Mouse (Mus musculus): ENCODE data around the gene Tmem44. TPM values are rescaled to one million over a fixed set of nuclear protein-coding genes. Genes with fewer than 3 reads are reported as not detected.
A peak's percentile ranks its signal among the peaks of the same experiment; 100 is the strongest.

The Tmem44 gene
- polyA plus RNA-seq, 1 experiment: 1.1 TPM

DNA sequence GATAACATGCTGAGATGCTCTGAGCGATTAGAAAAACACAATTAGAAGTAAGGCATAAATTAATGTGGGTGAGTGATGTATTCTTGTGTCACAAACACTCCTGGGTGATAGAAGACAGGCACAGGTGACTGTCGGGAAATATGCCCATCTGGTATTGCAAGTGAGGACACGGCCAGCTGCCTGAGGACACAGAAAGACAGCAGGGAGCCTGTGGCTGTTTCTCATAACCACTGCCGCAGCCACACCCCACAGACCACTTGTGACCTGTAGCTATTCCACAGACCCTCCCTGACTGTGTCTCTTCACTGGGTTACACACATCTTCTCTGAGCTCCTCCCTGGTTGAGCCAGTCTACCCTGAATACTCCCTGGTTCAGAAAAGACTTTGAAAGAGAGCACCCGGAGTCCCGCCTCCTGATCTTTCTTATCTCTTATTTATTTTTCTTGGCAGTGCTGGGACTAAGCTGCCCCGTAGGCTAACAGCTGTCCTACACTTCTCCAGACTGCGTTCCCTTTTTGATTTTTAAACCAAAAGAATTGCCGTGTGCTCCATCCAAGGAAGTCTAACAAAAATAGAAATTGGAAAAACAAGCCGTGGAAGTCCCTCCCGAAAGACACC, 32.9 kb downstream of the Tmem44 start:
- H3K4me2 ChIP-seq (ENCODE audit: low read depth): peak overlapping the region; percentile 90

DNA sequence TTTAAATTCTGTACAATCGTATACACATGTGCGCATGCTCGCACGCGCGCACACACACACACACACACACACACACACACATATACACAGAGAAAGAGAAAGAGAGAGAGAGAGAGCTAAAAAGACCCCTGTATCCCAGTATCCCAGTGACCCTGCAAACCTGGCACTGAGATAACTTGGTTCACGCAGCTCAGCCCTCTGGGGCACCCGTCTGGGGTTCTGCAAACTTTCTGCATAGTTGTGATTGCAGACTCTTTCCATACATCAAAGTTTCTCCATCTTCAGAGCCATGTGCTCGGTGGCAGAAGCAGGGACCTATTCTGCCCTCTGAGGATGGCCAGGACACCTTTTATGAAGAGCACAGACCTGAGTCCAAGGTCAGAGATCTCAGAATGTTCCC, 33.6 kb downstream of the Tmem44 start:
- H3ac ChIP-seq (ENCODE audit: control insufficient read depth, insufficient read length): no peak overlapping the region
- H3K36me3 ChIP-seq (ENCODE audit: control insufficient read depth, insufficient read depth): no peaks in the 10 kb centered on the region
- no peaks in the 10 kb centered on the region for H3K79me2 ChIP-seq (ENCODE audit: control insufficient read depth, insufficient read depth)
- H3K4me3 ChIP-seq: no peak overlapping the region
- peak overlapping the region; percentile 90 for H3K4me2 ChIP-seq (ENCODE audit: low read depth)
- TF ChIP-seq TCF3 (IDR thresholded peaks at IDR 0.05; ENCODE audit: insufficient read length, low read depth) (no peak), USF1 (IDR thresholded peaks at IDR 0.05; ENCODE audit: low read depth) (no peak), POLR2AphosphoS2 (IDR thresholded peaks at IDR 0.05; ENCODE audit: insufficient read length, low read depth) (no peak), CEBPB (IDR thresholded peaks at IDR 0.05; ENCODE audit: insufficient read depth, poor library complexity, severe bottlenecking) (no peak), MYOD1 (IDR thresholded peaks at IDR 0.05; ENCODE audit: control insufficient read depth in 1 of 3, insufficient read length in 2 of 3, low read depth in 2 of 3) (no peak), REST (IDR thresholded peaks at IDR 0.05; ENCODE audit: insufficient read depth, insufficient read length) (no peak)
- H3K27me3 ChIP-seq (ENCODE audit: control insufficient read depth, insufficient read depth, insufficient read length): no peaks in the 10 kb centered on the region

More for the DNA sequence above, 32.9 kb downstream of the Tmem44 start:
- 0 out of 2 replicates have a peak, but pooled peaks have one; percentile 57 for TF ChIP-seq CEBPB (IDR thresholded peaks at IDR 0.05; ENCODE audit: insufficient read depth, poor library complexity, severe bottlenecking)
- no peak for TF ChIP-seq E2F4 (IDR thresholded peaks at IDR 0.05; ENCODE audit: insufficient read depth)
- peak; percentile 87 for TF ChIP-seq TCF12 (IDR thresholded peaks at IDR 0.05; ENCODE audit: insufficient read depth, poor library complexity, severe bottlenecking)
- peak; percentile 93 for TF ChIP-seq TCF3 (IDR thresholded peaks at IDR 0.05; ENCODE audit: insufficient read length, low read depth)
- TF ChIP-seq MYOG (IDR thresholded peaks at IDR 0.05; ENCODE audit: control insufficient read depth in 1 of 3, insufficient read depth in 1 of 3, insufficient read length in 2 of 3, low read depth in 2 of 3): peak; percentile 88 to 98 (median 89)
- TF ChIP-seq SRF (IDR thresholded peaks at IDR 0.05; ENCODE audit: control insufficient read depth, insufficient read length, low read depth): no peak
- peak; percentile 95 to 99 (median 97) for TF ChIP-seq MYOD1 (IDR thresholded peaks at IDR 0.05; ENCODE audit: control insufficient read depth in 1 of 3, insufficient read length in 2 of 3, low read depth in 2 of 3)
- TF ChIP-seq POLR2AphosphoS2 (IDR thresholded peaks at IDR 0.05; ENCODE audit: insufficient read length, low read depth): no peak
- TF ChIP-seq POLR2A (IDR thresholded peaks at IDR 0.05; ENCODE audit: insufficient read length, low read depth): no peak
- TF ChIP-seq MAX (IDR thresholded peaks at IDR 0.05; ENCODE audit: low read depth): no peak
- no peak for TF ChIP-seq REST (IDR thresholded peaks at IDR 0.05; ENCODE audit: insufficient read depth, insufficient read length)
- TF ChIP-seq USF1 (IDR thresholded peaks at IDR 0.05; ENCODE audit: low read depth): peak; percentile 29
- Histone ChIP-seq H3K4me3 (no peak overlapping the region), H3K27me3 (ENCODE audit: control insufficient read depth, insufficient read depth, insufficient read length) (no peaks in the 10 kb centered on the region), H3K36me3 (ENCODE audit: control insufficient read depth, insufficient read depth) (no peaks in the 10 kb centered on the region), H3K79me2 (ENCODE audit: control insufficient read depth, insufficient read depth) (no peaks in the 10 kb centered on the region), H3ac (ENCODE audit: control insufficient read depth, insufficient read length) (no peak overlapping the region)

DNA sequence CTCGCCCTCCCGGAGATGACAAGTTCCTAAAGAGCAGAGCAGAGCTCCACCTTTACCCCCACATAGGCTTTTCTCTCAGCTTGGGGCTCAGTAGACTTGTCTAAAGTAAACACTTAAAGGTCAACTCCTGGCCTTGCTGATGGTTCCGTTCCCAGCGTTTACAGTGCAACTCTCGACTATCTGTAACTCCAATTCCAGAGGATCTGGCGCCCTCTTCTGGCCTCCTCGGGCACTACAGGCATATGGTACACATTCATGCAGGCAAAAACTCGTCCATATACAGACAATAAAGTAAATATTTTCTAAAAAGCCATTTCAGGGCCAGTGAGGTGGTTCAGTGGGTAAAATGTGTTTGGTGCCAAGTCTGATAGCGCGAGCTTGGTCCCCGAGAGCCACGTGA, 35.2 kb downstream of the Tmem44 start:
- Histone ChIP-seq H3K4me2 (ENCODE audit: low read depth) (no peak overlapping the region), H3ac (ENCODE audit: control insufficient read depth, insufficient read length) (no peak overlapping the region), H3K27me3 (ENCODE audit: control insufficient read depth, insufficient read depth, insufficient read length) (no peaks in the 10 kb centered on the region), H3K79me2 (ENCODE audit: control insufficient read depth, insufficient read depth) (peaks cover 3% of the 10 kb centered on the region), H3K4me3 (no peak overlapping the region), H3K36me3 (ENCODE audit: control insufficient read depth, insufficient read depth) (no peaks in the 10 kb centered on the region)
- no peak for TF ChIP-seq MYOG (IDR thresholded peaks at IDR 0.05; ENCODE audit: control insufficient read depth in 1 of 3, insufficient read depth in 1 of 3, insufficient read length in 2 of 3, low read depth in 2 of 3)
- no peak for TF ChIP-seq E2F4 (IDR thresholded peaks at IDR 0.05; ENCODE audit: insufficient read depth)
- no peak for TF ChIP-seq MYOD1 (IDR thresholded peaks at IDR 0.05; ENCODE audit: control insufficient read depth in 1 of 3, insufficient read length in 2 of 3, low read depth in 2 of 3)
- TF ChIP-seq TCF12 (IDR thresholded peaks at IDR 0.05; ENCODE audit: insufficient read depth, poor library complexity, severe bottlenecking): no peak
- TF ChIP-seq TCF3 (IDR thresholded peaks at IDR 0.05; ENCODE audit: insufficient read length, low read depth): no peak
- TF ChIP-seq CEBPB (IDR thresholded peaks at IDR 0.05; ENCODE audit: insufficient read depth, poor library complexity, severe bottlenecking): no peak
- no peak for TF ChIP-seq SRF (IDR thresholded peaks at IDR 0.05; ENCODE audit: control insufficient read depth, insufficient read length, low read depth)
- no peak for TF ChIP-seq POLR2A (IDR thresholded peaks at IDR 0.05; ENCODE audit: insufficient read length, low read depth)
- no peak for TF ChIP-seq USF1 (IDR thresholded peaks at IDR 0.05; ENCODE audit: low read depth)
- TF ChIP-seq POLR2AphosphoS2 (IDR thresholded peaks at IDR 0.05; ENCODE audit: insufficient read length, low read depth): no peak

- Histone ChIP-seq H3K36me3 (ENCODE audit: control insufficient read depth, insufficient read depth) (no peaks in the 10 kb centered on the region), H3ac (ENCODE audit: control insufficient read depth, insufficient read length) (no peak overlapping the region), H3K79me2 (ENCODE audit: control insufficient read depth, insufficient read depth) (peaks cover 3% of the 10 kb centered on the region), H3K4me3 (no peak overlapping the region), H3K27me3 (ENCODE audit: control insufficient read depth, insufficient read depth, insufficient read length) (no peaks in the 10 kb centered on the region), H3K4me2 (ENCODE audit: low read depth) (peak overlapping the region; percentile 88)
- TF ChIP-seq TCF12 (IDR thresholded peaks at IDR 0.05; ENCODE audit: insufficient read depth, poor library complexity, severe bottlenecking) (peak; percentile 89), USF1 (IDR thresholded peaks at IDR 0.05; ENCODE audit: low read depth) (peak; percentile 1), POLR2AphosphoS2 (IDR thresholded peaks at IDR 0.05; ENCODE audit: insufficient read length, low read depth) (no peak), MYOD1 (IDR thresholded peaks at IDR 0.05; ENCODE audit: control insufficient read depth in 1 of 3, insufficient read length in 2 of 3, low read depth in 2 of 3) (peak; percentile 30 to 98 (median 96)), REST (IDR thresholded peaks at IDR 0.05; ENCODE audit: insufficient read depth, insufficient read length) (no peak), MYOG (IDR thresholded peaks at IDR 0.05; ENCODE audit: control insufficient read depth in 1 of 3, insufficient read depth in 1 of 3, insufficient read length in 2 of 3, low read depth in 2 of 3) (peak; percentile 76 to 99 (median 97)), E2F4 (IDR thresholded peaks at IDR 0.05; ENCODE audit: insufficient read depth) (no peak), MAX (IDR thresholded peaks at IDR 0.05; ENCODE audit: low read depth) (no peak), SRF (IDR thresholded peaks at IDR 0.05; ENCODE audit: control insufficient read depth, insufficient read length, low read depth) (no peak), CEBPB (IDR thresholded peaks at IDR 0.05; ENCODE audit: insufficient read depth, poor library complexity, severe bottlenecking) (0 out of 2 replicates have a peak, but pooled peaks have one; percentile 13), TCF3 (IDR thresholded peaks at IDR 0.05; ENCODE audit: insufficient read length, low read depth) (peak; percentile 92), POLR2A (IDR thresholded peaks at IDR 0.05; ENCODE audit: insufficient read length, low read depth) (peak; percentile 9)
Observed at GRCm38 (mm10) chr16:30513050-30514024, 37.3 kb downstream of the Tmem44 start.
